Mouse (Mus musculus) colon, adult 2 months (tissue): Measurements from ENCODE around the gene Lcn10. TPM values are rescaled to one million over a fixed set of nuclear protein-coding genes. Genes with fewer than 3 reads are reported as not detected.

Experiments used
- polyA plus RNA-seq: library from polyadenylated mRNA; depleted of rRNA; stranded (reverse); fragments of >200 nt; gene quantifications from 2 replicates; pipeline ENCODE4 v1.2.3, GENCODE M21; 2012; rRNA removed

Lcn10 gene
- polyA plus RNA-seq, result not detected in 2 replicates

DNA sequence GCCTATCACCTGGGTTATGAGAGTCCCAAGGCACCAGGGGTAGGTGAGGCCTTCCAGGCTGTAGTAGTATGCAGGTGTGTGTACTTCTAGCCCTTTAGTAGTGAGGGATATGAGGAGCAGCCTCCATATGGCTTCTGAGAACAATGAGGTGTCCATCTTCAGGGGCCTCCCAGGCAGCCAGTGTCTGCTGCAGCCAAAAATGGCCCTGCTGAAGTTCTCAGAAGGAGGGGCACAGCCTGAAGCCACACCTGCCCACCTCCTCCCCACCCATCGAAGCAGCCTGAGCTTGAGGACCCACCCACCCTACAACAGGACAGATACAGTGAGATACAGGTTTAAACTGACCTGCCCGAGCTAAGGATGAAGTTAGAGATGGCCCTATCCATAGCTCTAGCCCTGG lies at the start of gene Lcn10:
TSS of gene Lcn10 (plus strand) at position 301 of the 400 bp plus-strand sequence.

DNA sequence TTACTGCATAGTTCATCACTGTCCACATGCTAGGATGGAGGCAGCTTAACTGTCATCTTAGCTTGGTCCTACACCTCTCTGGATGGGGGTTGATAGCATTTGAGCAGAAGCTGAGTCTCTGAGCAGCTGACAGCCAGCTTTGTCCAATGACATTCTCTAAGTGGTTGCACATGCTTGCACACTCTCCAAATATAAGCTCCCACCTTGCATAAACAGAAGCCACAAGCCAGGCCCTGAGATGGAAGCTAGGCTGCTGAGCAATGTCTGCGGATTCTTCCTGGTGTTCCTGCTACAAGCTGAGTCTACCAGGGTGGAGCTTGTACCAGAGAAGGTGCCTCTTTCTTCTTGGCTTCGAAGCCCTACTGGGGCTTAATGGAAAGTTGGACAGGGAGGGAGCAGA lies 29.6 kb upstream of the Lcn10 start, which contains the start of gene Lcn8:
TSS of gene Lcn8 (plus strand) at position 219 of the 400 bp plus-strand sequence.

DNA sequence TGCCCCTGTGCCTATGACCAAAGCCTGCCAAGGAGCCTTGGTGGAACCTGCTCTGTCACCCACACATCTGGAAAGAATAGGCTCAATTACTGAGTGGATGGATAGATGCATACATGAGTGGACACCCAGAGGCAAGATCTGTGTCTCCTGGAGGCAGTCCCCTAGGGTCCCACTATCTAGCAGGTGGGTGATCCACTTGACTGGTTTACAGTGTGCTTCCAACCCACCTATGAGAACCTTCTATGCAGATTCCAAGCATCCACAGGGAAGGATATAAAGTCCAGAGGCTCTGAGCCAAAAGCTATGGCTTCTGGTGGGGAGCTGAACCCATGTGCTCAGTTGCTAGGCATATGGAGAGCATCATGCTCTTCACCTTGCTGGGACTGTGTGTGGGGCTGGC lies 24.9 kb upstream of the Lcn10 start, which contains the start of gene Lcn5:
TSS of gene Lcn5 (plus strand) at position 301 of the 400 bp plus-strand sequence.

DNA sequence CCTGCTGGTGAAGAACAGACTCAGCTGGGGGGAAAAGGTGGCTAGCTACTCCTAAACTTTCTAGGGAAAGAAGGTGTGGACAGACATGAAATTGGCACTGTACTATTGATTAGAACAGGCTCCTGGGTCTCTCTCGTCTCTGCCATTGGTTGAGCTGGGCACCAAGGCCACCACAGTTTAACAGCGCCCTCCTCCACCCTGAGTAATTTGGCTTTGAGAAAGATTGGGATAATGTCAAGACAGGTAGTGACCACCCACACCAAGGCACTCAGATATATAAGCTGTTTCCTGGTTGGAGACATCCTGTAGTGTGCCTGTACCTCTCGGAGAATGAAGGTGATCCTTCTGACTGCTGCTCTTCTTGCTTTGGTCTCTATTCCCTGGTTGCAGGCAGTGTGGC lies 6.0 kb upstream of the Lcn10 start, which contains the start of gene Lcn6:
TSS of gene Lcn6 (plus strand) at position 301 of the 400 bp plus-strand sequence.

DNA sequence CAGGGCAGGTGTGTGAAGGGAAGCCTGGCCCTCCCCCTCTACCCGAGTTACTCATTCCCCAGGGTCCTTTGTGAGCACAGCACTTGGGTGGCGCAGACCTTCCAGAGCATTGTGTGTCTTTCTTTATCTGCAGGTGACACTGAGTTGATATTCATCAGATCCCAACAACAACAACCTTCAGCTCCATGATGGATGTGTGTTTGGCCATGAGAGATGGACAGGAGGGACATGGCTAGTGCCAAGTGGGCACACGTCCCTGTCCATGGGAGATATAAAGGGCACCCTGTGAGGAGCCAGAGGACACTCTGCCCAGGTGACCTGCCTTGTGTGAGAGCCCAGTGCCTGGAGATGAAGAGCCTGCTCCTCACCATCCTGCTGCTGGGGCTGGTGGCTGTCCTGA lies 17.2 kb downstream of the Lcn10 start, which contains the start of gene Obp2a:
TSS of gene Obp2a (plus strand) at position 301 of the 400 bp plus-strand sequence.

DNA sequence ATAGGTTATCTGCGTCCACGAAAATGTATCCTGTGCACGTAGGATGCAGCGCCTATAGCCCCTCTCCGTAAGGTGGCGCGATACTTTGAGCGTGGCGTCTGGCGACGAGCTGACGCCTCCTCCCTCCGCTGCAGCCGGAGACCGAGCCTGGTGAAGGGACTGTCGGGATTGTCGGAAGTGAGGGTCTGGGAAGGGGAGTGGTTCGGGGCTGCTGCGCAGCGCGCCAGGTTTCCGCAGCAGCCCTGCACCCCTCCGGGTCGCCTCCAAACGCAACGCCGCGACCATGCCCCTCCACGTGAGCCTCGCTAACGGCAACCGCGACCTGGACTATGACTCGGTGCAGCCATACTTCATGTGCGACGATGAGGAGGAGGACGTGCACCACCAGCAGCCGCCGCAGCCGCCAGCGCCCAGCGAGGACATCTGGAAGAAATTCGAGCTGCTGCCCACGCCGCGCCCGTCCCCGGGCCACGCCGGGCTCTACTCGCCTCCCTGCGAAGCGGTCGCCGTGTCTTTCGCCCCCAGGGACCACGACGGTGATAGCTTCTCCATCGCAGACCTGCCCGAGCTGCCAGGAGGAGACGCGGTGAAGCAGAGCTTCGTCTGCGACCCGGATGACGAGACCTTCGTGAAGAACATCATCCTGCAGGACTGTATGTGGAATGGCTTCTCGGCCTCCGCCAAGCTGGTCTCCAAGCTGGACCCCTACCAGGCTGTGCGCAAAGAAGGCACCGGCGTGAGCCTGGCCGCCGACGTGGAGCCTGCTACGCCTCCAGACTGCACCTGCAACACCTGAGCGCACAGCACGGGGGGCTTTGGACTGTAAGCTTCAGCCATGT lies 24.3 kb downstream of the Lcn10 start, which contains the start of gene Bmyc:
TSS of gene Bmyc (plus strand) at position 97 of the 839 bp plus-strand sequence.

Other genes starting within 250 kb of the Lcn10 start
- gene Clic3, start 225.9 kb upstream of the Lcn10 start, polyA plus RNA-seq, result 1.6 and 2.1 TPM in 2 replicates
- 66.2 and 79.3 TPM in 2 replicates for gene Paxx, start 221.6 kb upstream of the Lcn10 start, polyA plus RNA-seq
- 0.21 and 0.37 TPM in 2 replicates for gene Ptgds, start 212.7 kb upstream of the Lcn10 start, polyA plus RNA-seq
- gene Lcn12, start 188.8 kb upstream of the Lcn10 start, polyA plus RNA-seq, result not detected in 2 replicates
- 23.6 and 29.7 TPM in 2 replicates for gene Fbxw5, start 182.0 kb upstream of the Lcn10 start, polyA plus RNA-seq
- 1.7 and 2.4 TPM in 2 replicates for gene C8g, start 181.0 kb upstream of the Lcn10 start, polyA plus RNA-seq
- gene Traf2, start 135.8 kb upstream of the Lcn10 start, polyA plus RNA-seq, result 13.4 and 15.1 TPM in 2 replicates
- gene Edf1, start 124.9 kb upstream of the Lcn10 start, polyA plus RNA-seq, result 208 and 259 TPM in 2 replicates
- 3.1 and 10.3 TPM in 2 replicates for gene Mamdc4, start 107.9 kb upstream of the Lcn10 start, polyA plus RNA-seq
- gene Phpt1, start 107.5 kb upstream of the Lcn10 start, polyA plus RNA-seq, result 20.9 and 24.9 TPM in 2 replicates
- gene Ajm1, start 101.0 kb upstream of the Lcn10 start, polyA plus RNA-seq, result 2.2 and 2.4 TPM in 2 replicates
- 64.1 and 64.2 TPM in 2 replicates for gene Rabl6, start 74.2 kb upstream of the Lcn10 start, polyA plus RNA-seq
- 0.07 TPM in 2 replicates for gene Ccdc183, start 65.0 kb upstream of the Lcn10 start, polyA plus RNA-seq
- 20.6 and 23.5 TPM in 2 replicates for gene Tmem141, start 60.7 kb upstream of the Lcn10 start, polyA plus RNA-seq
- 9.5 and 10.1 TPM in 2 replicates for gene Fcna, start 54.7 kb upstream of the Lcn10 start, polyA plus RNA-seq
- not detected in 2 replicates for gene Lcn8, start 29.6 kb upstream of the Lcn10 start, polyA plus RNA-seq
- not detected in 2 replicates for gene Lcn5, start 24.8 kb upstream of the Lcn10 start, polyA plus RNA-seq
- gene Lcn6, start 5.9 kb upstream of the Lcn10 start, polyA plus RNA-seq, result not detected in 2 replicates
- gene Obp2a, start 17.3 kb downstream of the Lcn10 start, polyA plus RNA-seq, result not detected in 2 replicates
- gene Bmyc, start 24.0 kb downstream of the Lcn10 start, polyA plus RNA-seq, result 43.1 and 46.6 TPM in 2 replicates
- not detected in 2 replicates for gene Obp2b, start 54.3 kb downstream of the Lcn10 start, polyA plus RNA-seq
- not detected in 2 replicates for gene Lcn3, start 82.8 kb downstream of the Lcn10 start, polyA plus RNA-seq
- gene Lcn11, start 94.3 kb downstream of the Lcn10 start, polyA plus RNA-seq, result not detected in 2 replicates
- not detected in 2 replicates for gene Gm13539, start 99.5 kb downstream of the Lcn10 start, polyA plus RNA-seq
- gene Glt6d1, start 133.1 kb downstream of the Lcn10 start, polyA plus RNA-seq, result not detected in 2 replicates
- not detected in 2 replicates for gene Lcn9, start 140.4 kb downstream of the Lcn10 start, polyA plus RNA-seq
- gene Sohlh1, start 164.5 kb downstream of the Lcn10 start, polyA plus RNA-seq, result not detected in 2 replicates
- gene Kcnt1, start 181.0 kb downstream of the Lcn10 start, polyA plus RNA-seq, result 2.3 and 4.0 TPM in 2 replicates